Mouse (Mus musculus) forebrain, postnatal 0 days (tissue): ENCODE results near the gene Mphosph6. TPM values are rescaled to one million over a fixed set of nuclear protein-coding genes. Genes with fewer than 3 reads are reported as not detected.

Source experiments
- ATAC-seq: fragments of 200-750 bp; cut with Nextera tagmentation; 2 replicates; pipeline ENCODE4 v1.8.0; 2017; ENCODE audit warnings: mild to moderate bottlenecking, moderate library complexity
- DNase-seq: peaks from one replicate; pipeline ENCODE4 v3.0.0-alpha.2; 2015
- H3K27ac ChIP-seq: fragments of 300-500 bp; sonication (generic); 2 replicates; pipeline ENCODE4 v1.5.1; 2014; ENCODE audit warnings: low read depth, mild to moderate bottlenecking, antibody characterized with exemption, low read length, moderate library complexity, mixed read lengths
- H3K27me3 ChIP-seq: fragments of 300-500 bp; sonication (generic); 2 replicates; pipeline ENCODE4 v1.6.1; 2014; ENCODE audit warnings: mild to moderate bottlenecking, low read length, mixed read lengths; ENCODE audit not compliant: insufficient read depth
- H3K36me3 ChIP-seq: fragments of 300-500 bp; sonication (generic); 2 replicates; pipeline ENCODE4 v1.6.1; 2014; ENCODE audit warnings: mild to moderate bottlenecking, moderate library complexity; ENCODE audit not compliant: insufficient read depth
- H3K4me1 ChIP-seq: fragments of 300-500 bp; sonication (generic); 2 replicates; pipeline ENCODE4 v1.6.1; 2014; ENCODE audit warnings: antibody characterized with exemption; ENCODE audit not compliant: insufficient read depth
- H3K4me2 ChIP-seq: fragments of 300-500 bp; sonication (generic); 2 replicates; pipeline ENCODE4 v1.6.1; 2014; ENCODE audit warnings: low read depth, mild to moderate bottlenecking, moderate library complexity
- H3K4me3 ChIP-seq: fragments of 300-500 bp; sonication (generic); 2 replicates; pipeline ENCODE4 v1.5.1; 2014; ENCODE audit warnings: low read depth, low read length, mixed read lengths
- H3K9ac ChIP-seq: fragments of 300-500 bp; sonication (generic); 2 replicates; pipeline ENCODE4 v1.6.1; 2014; ENCODE audit warnings: mild to moderate bottlenecking
- H3K9me3 ChIP-seq: fragments of 300-500 bp; sonication (generic); 2 replicates; pipeline ENCODE4 v1.6.1; 2016; ENCODE audit warnings: low read length
- CTCF ChIP-seq: sonication (generic); IDR thresholded peaks from 2 replicates; pipeline ENCODE4 v1.5.1; 2016; ENCODE audit warnings: antibody characterized with exemption, control low read depth, low read depth
- WGBS: fragments of 180-500 bp; shearing (Covaris S2); extraction: QIAGEN DNeasy Blood & Tissue Kit; methylation state at CpG from one replicate; pipeline ENCODE4 v1.1.7; 2014; 5-methylcytosine and 5-hydroxymethylcytosine counted together
- polyA plus RNA-seq: library from polyadenylated mRNA; unstranded; fragments of >200 nt; fragmentation: Nextera tagmentation; extraction: Ambion mirVana; gene quantifications from 2 replicates; pipeline ENCODE4 v1.2.1, GENCODE M21; 2015
- total RNA-seq: library from RNA; depleted of rRNA; stranded (reverse); fragments of >200 nt; gene quantifications from 2 replicates; pipeline ENCODE4 v1.2.3, GENCODE M21; 2014; rRNA removed

Mphosph6 gene
- total RNA-seq: 16.8 and 18.5 TPM in 2 replicates
- polyA plus RNA-seq: 38.8 and 43.8 TPM in 2 replicates

GRCm38 (mm10) chr8:117801443-117802298 is at the start of gene Mphosph6:
Mphosph6 (minus strand) TSS chr8:117801943.
- no peak; the same call in none of the 2 replicates for TF ChIP-seq CTCF
- Histone ChIP-seq H3K9ac (peak within 1 kb of the TSS; percentile 83), H3K9me3 (no peaks in the 10 kb centered on the region), H3K36me3 (0 out of 2 replicates have a peak, but pooled peaks cover 15% of the 10 kb centered on the region), H3K4me2 (peak within 1 kb of the TSS; percentile 75), H3K27me3 (no peaks in the 10 kb centered on the region; the same call in 1 of the 2 replicates), H3K4me1 (peaks cover 5% of the 10 kb centered on the region; the same call in 1 of the 2 replicates), H3K4me3 (peak within 1 kb of the TSS; percentile 85), H3K27ac (peak within 1 kb of the TSS; percentile 85)
- ATAC-seq (peak; percentile 99), DNase-seq (peak; percentile 99)
- under 1% methylated on average over 65 of the region's 65 CpGs for WGBS

DNA sequence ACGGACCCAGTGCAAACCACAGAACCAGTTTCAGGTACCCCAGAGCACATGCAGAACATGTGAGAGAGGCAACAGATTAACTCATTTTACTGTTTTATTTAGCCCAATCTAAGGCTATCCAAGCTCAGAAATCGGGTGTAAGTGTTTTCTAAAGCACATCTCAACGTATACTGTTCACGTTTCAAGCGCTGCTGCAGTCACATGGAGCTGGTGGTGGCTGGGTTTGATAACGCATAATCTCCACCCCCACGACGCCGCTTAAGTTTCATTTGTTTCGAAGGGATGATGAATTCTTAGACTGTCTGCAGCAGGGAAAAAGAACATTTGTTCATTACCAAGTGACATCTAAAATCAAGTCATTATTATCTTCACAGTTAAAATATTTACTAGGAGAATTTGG is 48.7 kb upstream of the Mphosph6 start:
- Histone ChIP-seq H3K27ac (no peak overlapping the region), H3K4me2 (no peak overlapping the region), H3K36me3 (no peaks in the 10 kb centered on the region), H3K9me3 (no peaks in the 10 kb centered on the region), H3K4me1 (no peaks in the 10 kb centered on the region), H3K4me3 (no peak overlapping the region), H3K27me3 (no peaks in the 10 kb centered on the region), H3K9ac (no peak overlapping the region)
- no peak for DNase-seq
- ATAC-seq: no peak
- WGBS: 75% methylated on average over 10 of the region's 10 CpGs
- no peak for TF ChIP-seq CTCF

GRCm38 (mm10) chr8:117847865-117848264 is 46.1 kb upstream of the Mphosph6 start:
- no peak overlapping the region for H3K4me3 ChIP-seq
- ATAC-seq (no peak), DNase-seq (no peak)
- 90% methylated on average over 6 of the region's 6 CpGs for WGBS
- H3K27ac ChIP-seq: no peak overlapping the region
- no peaks in the 10 kb centered on the region for H3K9me3 ChIP-seq
- H3K4me1 ChIP-seq: no peaks in the 10 kb centered on the region
- H3K27me3 ChIP-seq: no peaks in the 10 kb centered on the region
- H3K9ac ChIP-seq: no peak overlapping the region
- no peak for TF ChIP-seq CTCF
- no peak overlapping the region for H3K4me2 ChIP-seq
- no peaks in the 10 kb centered on the region for H3K36me3 ChIP-seq

GRCm38 (mm10) chr8:117843694-117844093 is 42.0 kb upstream of the Mphosph6 start:
- DNase-seq (no peak), ATAC-seq (no peak)
- 90% methylated on average over 8 of the region's 8 CpGs for WGBS
- Histone ChIP-seq H3K4me1 (no peaks in the 10 kb centered on the region), H3K9ac (no peak overlapping the region), H3K27me3 (no peaks in the 10 kb centered on the region), H3K9me3 (no peaks in the 10 kb centered on the region), H3K4me3 (no peak overlapping the region), H3K4me2 (no peak overlapping the region), H3K36me3 (no peaks in the 10 kb centered on the region), H3K27ac (no peak overlapping the region)
- TF ChIP-seq CTCF: 0 out of 2 replicates have a peak, but pooled peaks have one; percentile 25

- H3K4me3 ChIP-seq: no peak overlapping the region
- no peak for TF ChIP-seq CTCF
- DNase-seq (no peak), ATAC-seq (no peak)
- H3K9ac ChIP-seq: no peak overlapping the region
- no peaks in the 10 kb centered on the region for H3K27me3 ChIP-seq
- H3K27ac ChIP-seq: no peak overlapping the region
- H3K4me1 ChIP-seq: no peaks in the 10 kb centered on the region
- WGBS: 72% methylated on average over 4 of the region's 4 CpGs
- no peaks in the 10 kb centered on the region for H3K9me3 ChIP-seq
- no peaks in the 10 kb centered on the region for H3K36me3 ChIP-seq
- H3K4me2 ChIP-seq: no peak overlapping the region
These were observed 11.8 kb upstream of the Mphosph6 start for GRCm38 (mm10) chr8:117813524-117813923.

DNA sequence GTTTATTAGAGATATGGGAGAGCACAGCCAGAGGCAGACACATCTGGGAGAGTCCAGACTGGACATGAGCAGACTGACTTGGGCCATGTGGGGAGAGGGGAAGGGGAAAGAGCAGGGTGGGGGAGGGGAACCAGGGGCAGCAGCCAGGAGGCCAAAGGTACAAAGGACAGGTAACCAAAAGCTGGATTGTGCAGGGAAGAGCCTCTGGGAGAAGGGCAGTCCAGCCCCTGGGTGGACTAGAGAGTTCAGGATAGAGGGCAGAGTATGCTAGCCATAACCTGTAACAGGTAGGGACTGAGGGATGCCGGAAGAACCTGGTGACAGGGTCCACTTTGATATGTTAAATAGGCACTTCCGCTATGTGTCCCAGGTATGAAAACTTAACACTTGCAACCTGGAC is 8.9 kb upstream of the Mphosph6 start:
- Histone ChIP-seq H3K4me2 (no peak overlapping the region), H3K36me3 (no peaks in the 10 kb centered on the region), H3K27ac (no peak overlapping the region), H3K4me3 (no peak overlapping the region), H3K9me3 (no peaks in the 10 kb centered on the region), H3K9ac (no peak overlapping the region), H3K27me3 (no peaks in the 10 kb centered on the region), H3K4me1 (no peaks in the 10 kb centered on the region)
- WGBS: 92% methylated on average over 2 of the region's 2 CpGs
- no peak for ATAC-seq
- no peak for DNase-seq
- TF ChIP-seq CTCF: no peak

DNA sequence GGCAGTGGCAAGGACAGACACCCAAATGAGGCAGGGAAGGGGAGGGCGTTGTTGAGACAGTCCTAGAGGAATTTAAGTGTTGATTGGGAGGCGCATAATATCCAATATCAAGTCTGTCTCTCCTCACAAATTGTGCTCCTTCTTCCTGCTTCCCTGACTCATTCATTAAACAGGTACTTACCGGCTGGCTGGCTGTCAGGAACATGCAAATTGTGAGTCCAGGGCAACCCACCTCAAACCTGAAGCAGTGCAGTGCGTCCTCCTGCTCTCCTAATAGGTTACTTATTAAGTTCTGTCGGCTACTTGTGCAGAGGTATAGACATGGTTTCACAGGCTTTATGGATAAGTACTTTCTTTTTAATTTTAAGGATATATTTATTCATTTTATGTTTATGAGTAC is 3.7 kb upstream of the Mphosph6 start:
- Histone ChIP-seq H3K4me3 (no peak overlapping the region), H3K4me1 (peaks cover 5% of the 10 kb centered on the region; the same call in 1 of the 2 replicates), H3K9me3 (no peaks in the 10 kb centered on the region), H3K36me3 (no peaks in the 10 kb centered on the region), H3K27ac (no peak overlapping the region), H3K4me2 (no peak overlapping the region), H3K9ac (no peak overlapping the region), H3K27me3 (no peaks in the 10 kb centered on the region; the same call in 1 of the 2 replicates)
- ATAC-seq: no peak
- 81% methylated on average over 5 of the region's 5 CpGs for WGBS
- DNase-seq: no peak
- TF ChIP-seq CTCF: no peak
